Mouse (Mus musculus): ENCODE data around the gene Csrnp2.
"Not testable (repeated sequence)": the region's sequence is repeated elsewhere in the genome, so short reads cannot be mapped to it uniquely, and the experiment has no call there.

DNA sequence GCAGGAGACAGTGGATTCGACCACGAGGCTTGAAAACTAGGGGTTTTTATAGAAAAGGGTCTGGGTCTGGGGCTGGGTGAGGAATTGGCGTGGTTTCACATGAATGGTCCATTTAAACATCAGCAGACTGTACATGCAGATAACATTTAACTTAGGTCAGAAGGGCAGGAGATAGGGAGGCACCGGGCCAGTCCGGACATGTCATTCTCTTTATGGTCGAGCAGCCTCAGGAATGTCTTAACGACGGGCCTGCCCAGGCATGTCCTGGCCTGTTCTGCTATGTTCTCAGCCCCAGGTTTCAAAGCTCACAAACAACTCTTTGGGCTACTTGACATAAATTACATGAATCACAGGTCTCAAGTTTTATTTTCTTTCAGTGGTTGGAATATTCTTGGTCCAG, 4.2 kb upstream of the Csrnp2 start:
- not testable (repeated sequence) for TF ChIP-seq CHD2 (IDR thresholded peaks at IDR 0.05; ENCODE audit: low read depth, low read length); ZC3H11A (IDR thresholded peaks at IDR 0.05; ENCODE audit: borderline replicate concordance, low read depth, low read length); ZNF384 (IDR thresholded peaks at IDR 0.05; ENCODE audit: low read depth, low read length)

Data from ES-E14 (cell line).